Mouse (Mus musculus): ENCODE measurements around the gene Rflna. TPM values are rescaled to one million over a fixed set of nuclear protein-coding genes. Genes with fewer than 3 reads are reported as not detected.

Rflna gene
- not detected in 2 replicates for polyA plus RNA-seq (2012; ENCODE audit: insufficient read depth, low replicate concordance)

DNA sequence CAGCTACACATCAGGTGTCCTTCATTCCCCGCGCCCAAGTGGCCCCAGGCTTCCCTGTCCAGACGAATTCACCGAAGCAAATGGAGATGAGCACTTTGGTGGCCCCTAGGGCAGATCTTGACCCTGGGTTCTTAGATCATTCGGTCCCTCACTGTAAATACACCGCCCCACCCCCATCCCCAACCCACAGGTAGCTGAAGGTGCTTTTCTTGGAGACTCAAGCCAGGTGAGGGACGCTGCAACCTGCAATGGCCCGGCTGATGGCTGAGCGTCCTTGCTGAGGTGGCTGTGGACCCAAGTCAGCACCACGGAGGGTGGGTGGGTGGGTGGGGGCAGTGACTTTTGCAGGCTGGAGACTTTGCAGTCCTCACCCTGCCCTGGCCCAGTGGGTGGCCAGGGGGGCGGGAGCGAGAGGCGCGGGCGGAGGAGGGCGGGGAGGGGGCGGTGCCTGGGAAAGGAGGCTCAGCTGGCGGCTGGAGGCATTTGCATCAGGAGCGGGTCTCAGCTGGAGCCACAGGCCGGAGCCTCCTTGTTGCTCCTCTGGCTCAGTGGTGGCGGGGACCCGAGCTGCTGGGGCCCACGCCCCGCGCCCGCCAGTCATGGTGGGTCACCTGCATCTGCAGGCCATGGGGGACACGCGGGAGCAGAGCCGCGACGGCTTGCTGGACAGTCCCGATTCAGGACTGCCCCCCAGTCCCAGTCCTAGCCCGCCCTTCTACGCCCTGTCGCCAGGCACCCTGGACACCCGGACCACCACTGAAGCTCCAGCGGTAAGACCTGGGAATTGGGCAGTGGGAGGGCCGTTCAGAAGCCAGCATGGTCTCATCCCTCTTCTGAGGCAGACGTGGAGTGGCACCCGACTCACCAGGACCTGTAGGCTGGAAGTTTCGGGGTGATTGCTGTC is at the start of gene Rflna:
Rflna (plus strand) TSS at position 253 of the 904 bp plus-strand sequence.
- Histone ChIP-seq H3K4me1 (peaks cover 5% of the 10 kb centered on the region; the same call in 1 of the 2 replicates), H3K36me3 (replicated peaks; ENCODE audit: low read length) (no peaks in the 10 kb centered on the region), H3K9me3 (peaks cover 20% of the 10 kb centered on the region), H3K4me3 (replicated peaks) (no peak within 1 kb of the TSS), H3K27me3 (replicated peaks) (peaks cover 90% of the 10 kb centered on the region)
- no peak for TF ChIP-seq GATA1 (IDR thresholded peaks at IDR 0.05; ENCODE audit: borderline replicate concordance, low read length)
- TF ChIP-seq FLI1 (IDR thresholded peaks at IDR 0.05; ENCODE audit: low read length), result no peak

DNA sequence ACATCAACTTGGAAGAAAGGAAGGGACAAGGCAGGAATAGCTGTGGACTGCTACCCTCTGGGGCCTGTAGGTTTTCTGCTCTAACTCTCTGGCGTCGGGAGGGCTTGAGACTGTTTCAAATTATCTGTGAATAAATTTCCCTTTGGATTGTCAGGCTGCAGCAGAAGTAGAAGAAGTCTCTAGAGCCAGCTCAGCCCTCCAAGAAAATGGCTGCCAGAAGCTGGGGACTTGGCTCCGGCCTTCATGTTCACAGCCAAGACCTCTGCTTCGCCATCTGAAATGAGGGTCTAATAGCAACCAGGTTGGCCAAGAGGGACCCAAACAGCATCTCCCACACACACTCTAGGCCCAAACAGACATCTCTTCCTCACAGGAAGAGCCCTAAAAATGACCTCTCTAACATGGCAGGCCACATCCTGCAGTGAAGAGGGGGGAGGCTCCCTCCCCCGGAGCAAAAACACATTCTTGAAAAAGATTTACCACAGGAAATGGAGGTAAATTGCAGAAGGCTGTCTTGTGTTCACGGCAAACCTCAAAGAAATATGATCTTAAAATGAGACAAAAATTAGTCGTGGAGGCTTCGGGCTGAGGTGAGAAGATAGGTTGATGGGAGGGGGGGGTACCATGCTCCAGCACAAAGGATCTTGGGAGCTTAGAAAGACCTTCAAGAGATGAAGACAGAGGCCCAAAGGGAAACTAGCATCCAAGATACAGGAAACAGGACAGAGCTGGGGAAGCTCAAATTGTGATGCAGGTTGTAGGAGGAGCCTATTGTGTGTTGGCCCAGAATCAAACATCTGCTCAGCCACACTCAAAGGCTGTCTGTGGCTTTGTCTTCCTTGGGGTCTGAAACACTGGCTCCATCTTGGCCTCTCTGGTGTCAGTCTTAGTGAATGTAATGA is 48.4 kb upstream of the Rflna start:
- H3K27me3 ChIP-seq (replicated peaks), result peaks cover 66% of the 10 kb centered on the region
- H3K9me3 ChIP-seq, result peaks cover 31% of the 10 kb centered on the region
- H3K36me3 ChIP-seq (replicated peaks; ENCODE audit: low read length), result no peaks in the 10 kb centered on the region
- H3K4me1 ChIP-seq, result peaks cover 10% of the 10 kb centered on the region
- H3K4me3 ChIP-seq (replicated peaks), result no peak overlapping the region
- no peak for TF ChIP-seq FLI1 (IDR thresholded peaks at IDR 0.05; ENCODE audit: low read length)
- TF ChIP-seq GATA1 (IDR thresholded peaks at IDR 0.05; ENCODE audit: borderline replicate concordance, low read length), result no peak

DNA sequence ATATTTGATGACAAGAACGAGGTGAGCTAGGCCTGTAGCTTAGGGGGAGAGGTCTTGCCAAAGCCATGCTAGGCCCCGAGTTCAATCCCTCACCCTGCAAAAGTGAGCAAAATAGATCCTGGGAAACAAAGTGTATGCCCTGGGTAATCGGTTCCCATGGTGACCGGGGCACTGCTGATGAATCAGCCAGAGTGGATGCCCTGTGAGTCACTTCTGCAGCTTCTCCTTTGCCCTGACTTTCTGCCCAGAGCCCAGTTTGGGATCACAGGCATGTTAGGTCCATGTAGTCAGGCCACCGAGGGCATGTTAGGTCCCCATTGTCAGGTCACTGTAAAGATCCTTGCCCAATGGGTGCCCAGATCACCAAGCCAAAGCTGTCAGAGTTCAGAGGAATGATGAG is 45.5 kb upstream of the Rflna start:
- no peak overlapping the region for H3K4me3 ChIP-seq (replicated peaks)
- H3K4me1 ChIP-seq, result peaks cover 29% of the 10 kb centered on the region
- H3K9me3 ChIP-seq, result peaks cover 28% of the 10 kb centered on the region
- peaks cover 67% of the 10 kb centered on the region for H3K27me3 ChIP-seq (replicated peaks)
- no peaks in the 10 kb centered on the region for H3K36me3 ChIP-seq (replicated peaks; ENCODE audit: low read length)
- TF ChIP-seq GATA1 (IDR thresholded peaks at IDR 0.05; ENCODE audit: borderline replicate concordance, low read length) (no peak), FLI1 (IDR thresholded peaks at IDR 0.05; ENCODE audit: low read length) (no peak)

DNA sequence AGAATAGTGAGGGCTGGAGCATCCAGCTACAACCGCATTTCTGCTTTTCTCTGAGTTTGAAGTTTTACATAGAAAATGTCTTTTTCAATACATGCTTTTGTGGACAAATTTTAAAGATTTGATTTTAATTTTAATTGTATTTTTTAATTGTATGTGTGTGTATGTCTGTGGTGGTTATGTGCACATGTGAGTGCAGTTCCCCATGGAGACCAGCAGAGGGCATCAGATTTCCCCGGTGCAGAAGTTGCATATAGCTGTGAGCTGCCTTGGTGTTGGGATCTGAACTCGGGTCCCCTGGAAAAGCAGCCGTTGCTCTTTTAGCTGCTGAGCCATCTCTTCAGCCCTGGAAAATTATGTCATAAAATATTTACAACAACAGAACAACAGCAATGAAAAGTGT is 43.9 kb upstream of the Rflna start:
- Histone ChIP-seq H3K4me1 (peaks cover 32% of the 10 kb centered on the region), H3K4me3 (replicated peaks) (no peak overlapping the region), H3K9me3 (peaks cover 28% of the 10 kb centered on the region), H3K36me3 (replicated peaks; ENCODE audit: low read length) (no peaks in the 10 kb centered on the region), H3K27me3 (replicated peaks) (peaks cover 71% of the 10 kb centered on the region)
- no peak for TF ChIP-seq GATA1 (IDR thresholded peaks at IDR 0.05; ENCODE audit: borderline replicate concordance, low read length)
- TF ChIP-seq FLI1 (IDR thresholded peaks at IDR 0.05; ENCODE audit: low read length), result no peak

DNA sequence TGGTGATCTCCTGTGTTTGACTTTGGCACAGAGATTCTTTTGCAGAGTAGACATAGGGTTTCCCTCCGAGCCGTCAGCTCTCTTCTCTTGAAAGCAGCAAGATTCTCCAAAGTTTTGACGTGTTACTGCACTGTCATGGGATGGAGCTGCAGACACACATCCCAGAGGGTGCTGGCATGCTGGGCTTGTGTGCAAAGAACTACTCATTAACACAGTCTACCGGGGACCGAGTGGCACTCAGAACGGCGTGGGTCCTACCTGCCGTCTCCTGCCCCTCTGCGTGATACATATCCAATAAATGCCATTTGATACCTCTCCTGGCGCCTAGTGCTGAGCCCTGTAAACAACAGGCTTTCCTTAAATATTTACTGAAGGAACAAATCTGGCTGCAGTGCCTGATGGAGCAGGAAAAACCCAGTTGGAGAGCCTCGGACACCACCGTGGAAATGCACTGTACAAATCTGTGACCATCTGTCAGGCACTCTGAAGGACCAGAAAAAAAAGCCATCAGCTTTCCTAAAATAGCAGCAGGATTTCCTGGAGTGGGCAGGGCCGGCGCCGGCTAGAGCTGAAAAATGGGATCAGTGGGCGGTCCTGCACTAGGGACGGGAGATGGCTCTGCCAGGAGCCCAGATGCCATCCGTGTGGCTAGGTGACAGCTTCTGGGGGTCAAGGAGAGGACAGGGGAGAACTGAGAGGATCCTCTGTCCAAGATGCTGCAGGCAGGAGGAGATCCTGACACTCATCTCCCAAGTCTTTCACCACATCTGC is 42.7 kb upstream of the Rflna start:
- H3K4me1 ChIP-seq, result peaks cover 25% of the 10 kb centered on the region
- H3K4me3 ChIP-seq (replicated peaks), result peak overlapping the region; percentile 80
- no peak for TF ChIP-seq GATA1 (IDR thresholded peaks at IDR 0.05; ENCODE audit: borderline replicate concordance, low read length)
- TF ChIP-seq FLI1 (IDR thresholded peaks at IDR 0.05; ENCODE audit: low read length), result no peak
- H3K9me3 ChIP-seq, result peaks cover 27% of the 10 kb centered on the region
- no peaks in the 10 kb centered on the region for H3K36me3 ChIP-seq (replicated peaks; ENCODE audit: low read length)
- peaks cover 77% of the 10 kb centered on the region for H3K27me3 ChIP-seq (replicated peaks)

DNA sequence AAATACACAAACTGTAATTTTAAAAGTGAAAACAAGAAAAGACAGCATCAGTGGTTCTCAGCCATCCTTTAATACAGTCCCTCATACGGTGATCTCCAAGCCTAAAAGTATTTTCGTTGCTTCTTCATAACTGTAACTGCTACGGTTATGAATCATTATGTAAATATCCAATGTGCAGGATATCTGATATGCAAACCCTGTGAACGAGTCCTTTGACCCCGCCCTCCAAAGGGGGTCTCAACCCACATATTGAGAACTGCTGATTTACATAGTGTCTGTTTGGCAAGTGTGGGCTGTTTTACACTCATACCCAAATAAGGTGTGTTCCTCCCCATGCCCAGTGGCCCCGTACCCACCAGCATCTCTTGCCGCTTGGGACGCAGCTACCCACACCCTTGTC is 41.6 kb upstream of the Rflna start:
- Histone ChIP-seq H3K4me1 (peaks cover 25% of the 10 kb centered on the region), H3K4me3 (replicated peaks) (no peak overlapping the region), H3K27me3 (replicated peaks) (peaks cover 81% of the 10 kb centered on the region), H3K9me3 (peaks cover 23% of the 10 kb centered on the region), H3K36me3 (replicated peaks; ENCODE audit: low read length) (no peaks in the 10 kb centered on the region)
- no peak for TF ChIP-seq GATA1 (IDR thresholded peaks at IDR 0.05; ENCODE audit: borderline replicate concordance, low read length)
- no peak for TF ChIP-seq FLI1 (IDR thresholded peaks at IDR 0.05; ENCODE audit: low read length)

DNA sequence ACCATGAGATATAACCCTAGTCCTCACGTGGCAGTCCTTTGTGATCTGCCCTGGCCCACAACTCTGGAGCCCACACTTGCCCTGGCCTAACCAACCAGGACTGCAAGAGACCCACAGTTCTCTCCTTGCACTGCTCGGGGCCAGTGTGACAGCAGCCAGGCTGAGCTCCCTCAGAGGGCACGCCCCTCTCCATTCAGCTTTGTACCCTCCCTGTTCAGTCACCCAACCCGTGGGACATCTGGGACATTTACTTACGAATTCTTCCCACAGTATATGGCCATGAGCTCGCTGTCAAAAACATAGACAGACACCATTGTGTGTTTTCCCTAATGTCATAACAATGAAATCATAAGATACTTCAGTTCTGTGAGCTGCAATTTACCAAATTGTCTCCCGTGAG is 40.3 kb upstream of the Rflna start:
- peaks cover 25% of the 10 kb centered on the region for H3K4me1 ChIP-seq
- TF ChIP-seq GATA1 (IDR thresholded peaks at IDR 0.05; ENCODE audit: borderline replicate concordance, low read length) (no peak), FLI1 (IDR thresholded peaks at IDR 0.05; ENCODE audit: low read length) (no peak)
- no peak overlapping the region for H3K4me3 ChIP-seq (replicated peaks)
- H3K27me3 ChIP-seq (replicated peaks), result peaks cover 80% of the 10 kb centered on the region
- peaks cover 16% of the 10 kb centered on the region for H3K9me3 ChIP-seq
- no peaks in the 10 kb centered on the region for H3K36me3 ChIP-seq (replicated peaks; ENCODE audit: low read length)

DNA sequence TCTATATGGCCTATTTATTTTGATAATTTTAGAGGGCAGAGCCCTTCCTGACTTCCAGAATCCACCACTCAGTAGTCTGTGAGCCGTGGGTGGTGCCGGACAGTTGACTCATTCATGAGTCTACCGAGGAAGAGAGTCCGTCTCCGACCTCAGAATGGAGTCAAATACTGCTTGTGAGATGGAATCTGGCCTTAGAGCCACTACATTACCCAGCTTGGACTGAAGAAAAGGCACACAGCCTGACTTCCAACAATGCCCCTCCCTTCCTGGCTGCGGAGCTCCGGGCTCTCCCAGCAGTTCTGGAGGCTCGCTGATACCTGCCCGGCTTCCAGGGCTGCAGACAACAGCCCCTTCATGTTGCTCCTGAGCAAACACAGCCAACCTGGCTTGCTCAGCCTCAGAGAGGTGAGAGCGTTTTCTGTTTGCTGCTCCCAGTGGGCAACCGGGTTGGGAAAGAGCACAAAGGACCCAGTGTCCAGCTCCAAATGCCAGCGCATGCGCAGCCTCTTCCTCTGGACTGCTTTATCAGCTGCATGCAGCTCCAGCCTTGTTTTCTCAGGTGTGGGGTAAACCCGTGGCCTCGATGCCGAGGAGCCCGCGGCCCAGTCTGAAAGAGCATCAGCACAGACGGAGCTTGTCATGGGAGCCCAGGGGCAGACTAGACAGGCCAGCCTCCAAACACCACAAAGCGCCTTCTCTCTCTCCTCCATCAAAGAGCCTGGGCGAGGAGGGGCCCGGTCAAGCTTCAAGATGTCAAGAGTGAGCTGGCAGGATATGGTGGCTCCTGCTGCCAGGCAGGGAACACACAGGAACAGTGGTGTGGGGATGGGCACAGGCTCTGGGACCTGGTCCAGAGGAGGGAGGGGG is 39.0 kb upstream of the Rflna start:
- Histone ChIP-seq H3K4me3 (replicated peaks) (no peak overlapping the region), H3K27me3 (replicated peaks) (peaks cover 76% of the 10 kb centered on the region), H3K36me3 (replicated peaks; ENCODE audit: low read length) (no peaks in the 10 kb centered on the region), H3K9me3 (peaks cover 7% of the 10 kb centered on the region), H3K4me1 (peaks cover 25% of the 10 kb centered on the region)
- no peak for TF ChIP-seq GATA1 (IDR thresholded peaks at IDR 0.05; ENCODE audit: borderline replicate concordance, low read length)
- no peak for TF ChIP-seq FLI1 (IDR thresholded peaks at IDR 0.05; ENCODE audit: low read length)

Data from megakaryocyte, embryonic 14.5 days (primary cell).